Mouse (Mus musculus) lung, embryonic 14.5 days (tissue): ENCODE results near the gene Glrp1. TPM values are rescaled to one million over a fixed set of nuclear protein-coding genes. Genes with fewer than 3 reads are reported as not detected.

Experiments used
- ATAC-seq: fragments of 200-750 bp; cut with Nextera tagmentation; 2 replicates; pipeline ENCODE4 v1.8.0; 2017; ENCODE audit warnings: mild to moderate bottlenecking, moderate TSS enrichment, moderate library complexity; ENCODE audit not compliant: insufficient read depth
- DNase-seq: peaks from one replicate; pipeline ENCODE4 v3.0.0-alpha.2; 2015
- H3K27ac ChIP-seq: fragments of 300-500 bp; sonication (generic); 2 replicates; pipeline ENCODE4 v1.5.1; 2014; ENCODE audit warnings: low read depth, mild to moderate bottlenecking, moderate library complexity
- H3K27me3 ChIP-seq: fragments of 300-500 bp; sonication (generic); 2 replicates; pipeline ENCODE4 v1.6.1; 2014; ENCODE audit warnings: low read length, control low read depth; ENCODE audit not compliant: insufficient read depth
- H3K36me3 ChIP-seq: fragments of 300-500 bp; sonication (generic); 2 replicates; pipeline ENCODE4 v1.6.1; 2014; ENCODE audit warnings: control low read depth; ENCODE audit not compliant: insufficient read depth
- H3K4me1 ChIP-seq: fragments of 300-500 bp; sonication (generic); 2 replicates; pipeline ENCODE4 v1.6.1; 2014; ENCODE audit warnings: antibody characterized with exemption, control low read depth; ENCODE audit not compliant: insufficient read depth
- H3K4me2 ChIP-seq: fragments of 300-500 bp; sonication (generic); 2 replicates; pipeline ENCODE4 v1.6.1; 2014; ENCODE audit warnings: mild to moderate bottlenecking
- H3K4me3 ChIP-seq: fragments of 300-500 bp; sonication (generic); 2 replicates; pipeline ENCODE4 v1.5.1; 2014; ENCODE audit warnings: low read depth, low read length
- H3K9ac ChIP-seq: fragments of 300-500 bp; sonication (generic); 2 replicates; pipeline ENCODE4 v1.6.1; 2014
- H3K9me3 ChIP-seq: fragments of 300-500 bp; sonication (generic); 2 replicates; pipeline ENCODE4 v1.6.1; 2016; ENCODE audit warnings: low read depth, low read length, control low read depth
- CTCF ChIP-seq: IDR thresholded peaks from 2 replicates; pipeline ENCODE4 v1.5.1; 2016; ENCODE audit warnings: antibody characterized with exemption, low read depth
- WGBS: fragments of 180-500 bp; shearing (Covaris S2); extraction: QIAGEN DNeasy Blood & Tissue Kit; methylation state at CpG from one replicate; pipeline ENCODE4 v1.1.7; 2014; 5-methylcytosine and 5-hydroxymethylcytosine counted together
- polyA plus RNA-seq: library from polyadenylated mRNA; unstranded; fragments of >200 nt; fragmentation: Nextera tagmentation; extraction: Ambion mirVana; gene quantifications from 2 replicates; pipeline ENCODE4 v1.2.1, GENCODE M21; 2014

Gene Glrp1
- polyA plus RNA-seq, 1 experiment from 2014 or later = 0.38 TPM

GRCm38 (mm10) chr1:88455761-88456160, 54.1 kb downstream of the Glrp1 start:
- DNase-seq (no peak), ATAC-seq (no peak)
- no peak overlapping the region for H3K4me3 ChIP-seq
- no peaks in the 10 kb centered on the region for H3K27me3 ChIP-seq
- H3K4me2 ChIP-seq = no peak overlapping the region
- no peak overlapping the region for H3K9ac ChIP-seq
- no peak for TF ChIP-seq CTCF
- H3K36me3 ChIP-seq = no peaks in the 10 kb centered on the region
- 0 out of 2 replicates have a peak overlapping the region, but pooled peaks have one; percentile 30 for H3K27ac ChIP-seq
- WGBS = 65% methylated on average over 3 of the region's 3 CpGs
- no peaks in the 10 kb centered on the region for H3K9me3 ChIP-seq
- H3K4me1 ChIP-seq = 0 out of 2 replicates have a peak, but pooled peaks cover 4% of the 10 kb centered on the region

- 30% methylated on average over 3 of the region's 3 CpGs for WGBS
- Histone ChIP-seq H3K27me3 (no peaks in the 10 kb centered on the region), H3K4me2 (no peak overlapping the region), H3K27ac (peak overlapping the region; percentile 48; the same call in 1 of the 2 replicates), H3K4me3 (no peak overlapping the region), H3K9me3 (no peaks in the 10 kb centered on the region), H3K36me3 (no peaks in the 10 kb centered on the region), H3K9ac (no peak overlapping the region), H3K4me1 (0 out of 2 replicates have a peak, but pooled peaks cover 4% of the 10 kb centered on the region)
- TF ChIP-seq CTCF = no peak
- DNase-seq = no peak
- ATAC-seq = no peak
Measured at GRCm38 (mm10) chr1:88454703-88455102, 55.2 kb downstream of the Glrp1 start.

- no peak overlapping the region for H3K9ac ChIP-seq
- no peak overlapping the region for H3K4me2 ChIP-seq
- H3K36me3 ChIP-seq = no peaks in the 10 kb centered on the region
- no peaks in the 10 kb centered on the region for H3K9me3 ChIP-seq
- 0 out of 2 replicates have a peak, but pooled peaks cover 4% of the 10 kb centered on the region for H3K4me1 ChIP-seq
- H3K4me3 ChIP-seq = no peak overlapping the region
- ATAC-seq (no peak), DNase-seq (no peak)
- no peak for TF ChIP-seq CTCF
- H3K27ac ChIP-seq = no peak overlapping the region
- H3K27me3 ChIP-seq = no peaks in the 10 kb centered on the region
- WGBS = 76% methylated on average over 6 of the region's 6 CpGs
Measured at GRCm38 (mm10) chr1:88452198-88452597, 57.7 kb downstream of the Glrp1 start.

DNA sequence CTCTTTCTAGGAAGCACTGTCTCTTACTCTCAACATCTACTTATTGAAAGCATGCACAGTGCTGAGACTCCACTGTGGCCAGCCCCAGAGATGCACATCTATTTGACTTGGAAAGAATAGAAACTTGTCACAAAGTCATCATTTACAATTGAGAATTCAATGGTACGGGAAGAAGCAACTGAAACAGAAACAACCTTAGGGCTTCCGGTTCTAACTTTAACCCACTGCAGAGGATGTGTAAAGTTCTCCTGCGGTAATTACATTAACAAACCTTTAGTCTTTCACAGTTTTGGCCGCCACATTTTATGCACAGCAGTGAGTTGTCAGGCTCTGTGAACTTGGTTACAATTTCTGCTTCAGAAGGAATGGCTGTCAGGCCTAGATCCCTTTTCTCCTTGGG, 59.2 kb downstream of the Glrp1 start:
- Histone ChIP-seq H3K4me2 (no peak overlapping the region), H3K36me3 (no peaks in the 10 kb centered on the region), H3K27me3 (no peaks in the 10 kb centered on the region), H3K9me3 (no peaks in the 10 kb centered on the region), H3K4me1 (0 out of 2 replicates have a peak, but pooled peaks cover under 1% of the 10 kb centered on the region), H3K27ac (no peak overlapping the region), H3K9ac (no peak overlapping the region), H3K4me3 (no peak overlapping the region)
- DNase-seq (no peak), ATAC-seq (no peak)
- no peak for TF ChIP-seq CTCF
- 72% methylated on average over 4 of the region's 4 CpGs for WGBS

Other genes with a start within 250 kb of the Glrp1 start
- gene Hjurp, start 232.4 kb downstream of the Glrp1 start, polyA plus RNA-seq = 215 and 225 TPM in 2 replicates
- gene Trpm8, start 232.4 kb downstream of the Glrp1 start, polyA plus RNA-seq = 0.18 TPM in 1 of 2 replicates, not detected in the other
- 0.37 TPM in 1 of 2 replicates, not detected in the other for gene Spp2, start 103.1 kb downstream of the Glrp1 start, polyA plus RNA-seq
- 11.0 and 12.7 TPM in 2 replicates for gene Arl4c, start 192.2 kb upstream of the Glrp1 start, polyA plus RNA-seq